Mouse (Mus musculus) heart, postnatal 0 days (tissue): ENCODE data around the gene Crtc2.

Source experiments
- CTCF ChIP-seq: IDR thresholded peaks from 2 replicates; pipeline ENCODE4 v1.5.1; 2016; ENCODE audit warnings: antibody characterized with exemption, control low read depth, low read depth
- EP300 ChIP-seq: IDR thresholded peaks from 2 replicates; pipeline ENCODE4 v1.6.1; 2016; ENCODE audit warnings: antibody characterized with exemption, low read depth

- TF ChIP-seq CTCF: no peak
- peak; percentile 40; the same call in 1 of the 2 replicates for TF ChIP-seq EP300
Observed at GRCm38 (mm10) chr3:90253653-90254418, at the start of gene Crtc2.
